Mouse (Mus musculus): ENCODE data around the gene Cdh23. TPM values are rescaled to one million over a fixed set of nuclear protein-coding genes. Genes with fewer than 3 reads are reported as not detected.

Gene Cdh23
- polyA plus RNA-seq, 1 experiment from 2014 or later = 0.57 TPM

GRCm38 (mm10) chr10:60670166-60670565, 26.1 kb downstream of the Cdh23 start:
- no peak overlapping the region for H3K27ac ChIP-seq (ENCODE audit: low read depth, low read length)
- no peaks in the 10 kb centered on the region for H3K27me3 ChIP-seq (ENCODE audit: control insufficient read depth, insufficient read depth, low read length)
- no peak for ATAC-seq (ENCODE audit: low FRiP score, low TSS enrichment)
- H3K4me2 ChIP-seq (replicated peaks; ENCODE audit: low read depth, low read length) = no peak overlapping the region
- H3K4me3 ChIP-seq (ENCODE audit: low read length) = no peak overlapping the region
- H3K9me3 ChIP-seq (ENCODE audit: control insufficient read depth, low read length) = no peaks in the 10 kb centered on the region
- no peaks in the 10 kb centered on the region for H3K4me1 ChIP-seq (ENCODE audit: control insufficient read depth, insufficient read depth, low read length)
- no peaks in the 10 kb centered on the region for H3K36me3 ChIP-seq (ENCODE audit: control insufficient read depth, insufficient read depth, low read length)
- no peak overlapping the region for H3K9ac ChIP-seq (ENCODE audit: low read depth, low read length)
- WGBS = 47% methylated on average over 8 of the region's 8 CpGs

- no peak overlapping the region for H3K9ac ChIP-seq (ENCODE audit: low read depth, low read length)
- no peak for ATAC-seq (ENCODE audit: low FRiP score, low TSS enrichment)
- H3K9me3 ChIP-seq (ENCODE audit: control insufficient read depth, low read length) = no peaks in the 10 kb centered on the region
- H3K4me2 ChIP-seq (replicated peaks; ENCODE audit: low read depth, low read length) = no peak overlapping the region
- H3K36me3 ChIP-seq (ENCODE audit: control insufficient read depth, insufficient read depth, low read length) = no peaks in the 10 kb centered on the region
- no peaks in the 10 kb centered on the region for H3K4me1 ChIP-seq (ENCODE audit: control insufficient read depth, insufficient read depth, low read length)
- no peak overlapping the region for H3K4me3 ChIP-seq (ENCODE audit: low read length)
- 86% methylated on average over 3 of the region's 3 CpGs for WGBS
- no peak overlapping the region for H3K27ac ChIP-seq (ENCODE audit: low read depth, low read length)
- H3K27me3 ChIP-seq (ENCODE audit: control insufficient read depth, insufficient read depth, low read length) = no peaks in the 10 kb centered on the region
Measured at GRCm38 (mm10) chr10:60668591-60668990, 27.7 kb downstream of the Cdh23 start.

GRCm38 (mm10) chr10:60660986-60661385, 35.3 kb downstream of the Cdh23 start:
- no peak overlapping the region for H3K4me3 ChIP-seq (ENCODE audit: low read length)
- H3K4me2 ChIP-seq (replicated peaks; ENCODE audit: low read depth, low read length) = no peak overlapping the region
- H3K27me3 ChIP-seq (ENCODE audit: control insufficient read depth, insufficient read depth, low read length) = no peaks in the 10 kb centered on the region
- H3K9me3 ChIP-seq (ENCODE audit: control insufficient read depth, low read length) = no peaks in the 10 kb centered on the region
- WGBS = 77% methylated on average over 9 of the region's 9 CpGs
- H3K9ac ChIP-seq (ENCODE audit: low read depth, low read length) = no peak overlapping the region
- no peak for ATAC-seq (ENCODE audit: low FRiP score, low TSS enrichment)
- no peaks in the 10 kb centered on the region for H3K36me3 ChIP-seq (ENCODE audit: control insufficient read depth, insufficient read depth, low read length)
- no peaks in the 10 kb centered on the region for H3K4me1 ChIP-seq (ENCODE audit: control insufficient read depth, insufficient read depth, low read length)
- H3K27ac ChIP-seq (ENCODE audit: low read depth, low read length) = no peak overlapping the region

GRCm38 (mm10) chr10:60659450-60660020, 36.8 kb downstream of the Cdh23 start:
- no peak overlapping the region for H3K27ac ChIP-seq (ENCODE audit: low read depth, low read length)
- H3K4me1 ChIP-seq (ENCODE audit: control insufficient read depth, insufficient read depth, low read length) = no peaks in the 10 kb centered on the region
- H3K4me3 ChIP-seq (ENCODE audit: low read length) = no peak overlapping the region
- H3K36me3 ChIP-seq (ENCODE audit: control insufficient read depth, insufficient read depth, low read length) = no peaks in the 10 kb centered on the region
- H3K9ac ChIP-seq (ENCODE audit: low read depth, low read length) = no peak overlapping the region
- no peaks in the 10 kb centered on the region for H3K9me3 ChIP-seq (ENCODE audit: control insufficient read depth, low read length)
- ATAC-seq (ENCODE audit: low FRiP score, low TSS enrichment) = no peak
- 63% methylated on average over 15 of the region's 15 CpGs for WGBS
- no peak overlapping the region for H3K4me2 ChIP-seq (replicated peaks; ENCODE audit: low read depth, low read length)
- no peaks in the 10 kb centered on the region for H3K27me3 ChIP-seq (ENCODE audit: control insufficient read depth, insufficient read depth, low read length)

GRCm38 (mm10) chr10:60658176-60658575, 38.1 kb downstream of the Cdh23 start:
- no peaks in the 10 kb centered on the region for H3K36me3 ChIP-seq (ENCODE audit: control insufficient read depth, insufficient read depth, low read length)
- 88% methylated on average over 10 of the region's 10 CpGs for WGBS
- no peak for ATAC-seq (ENCODE audit: low FRiP score, low TSS enrichment)
- H3K4me3 ChIP-seq (ENCODE audit: low read length) = no peak overlapping the region
- H3K4me2 ChIP-seq (replicated peaks; ENCODE audit: low read depth, low read length) = no peak overlapping the region
- H3K27ac ChIP-seq (ENCODE audit: low read depth, low read length) = no peak overlapping the region
- no peaks in the 10 kb centered on the region for H3K4me1 ChIP-seq (ENCODE audit: control insufficient read depth, insufficient read depth, low read length)
- H3K27me3 ChIP-seq (ENCODE audit: control insufficient read depth, insufficient read depth, low read length) = no peaks in the 10 kb centered on the region
- no peak overlapping the region for H3K9ac ChIP-seq (ENCODE audit: low read depth, low read length)
- H3K9me3 ChIP-seq (ENCODE audit: control insufficient read depth, low read length) = no peaks in the 10 kb centered on the region

- no peaks in the 10 kb centered on the region for H3K4me1 ChIP-seq (ENCODE audit: control insufficient read depth, insufficient read depth, low read length)
- no peak overlapping the region for H3K4me2 ChIP-seq (replicated peaks; ENCODE audit: low read depth, low read length)
- no peak overlapping the region for H3K27ac ChIP-seq (ENCODE audit: low read depth, low read length)
- H3K36me3 ChIP-seq (ENCODE audit: control insufficient read depth, insufficient read depth, low read length) = no peaks in the 10 kb centered on the region
- no peaks in the 10 kb centered on the region for H3K27me3 ChIP-seq (ENCODE audit: control insufficient read depth, insufficient read depth, low read length)
- no peak overlapping the region for H3K9ac ChIP-seq (ENCODE audit: low read depth, low read length)
- no peak for ATAC-seq (ENCODE audit: low FRiP score, low TSS enrichment)
- no peak overlapping the region for H3K4me3 ChIP-seq (ENCODE audit: low read length)
- WGBS = 83% methylated on average over 4 of the region's 4 CpGs
- H3K9me3 ChIP-seq (ENCODE audit: control insufficient read depth, low read length) = no peaks in the 10 kb centered on the region
Measured at GRCm38 (mm10) chr10:60653675-60654074, 42.6 kb downstream of the Cdh23 start.

- no peak for ATAC-seq (ENCODE audit: low FRiP score, low TSS enrichment)
- H3K4me2 ChIP-seq (replicated peaks; ENCODE audit: low read depth, low read length) = no peak overlapping the region
- no peaks in the 10 kb centered on the region for H3K4me1 ChIP-seq (ENCODE audit: control insufficient read depth, insufficient read depth, low read length)
- no peaks in the 10 kb centered on the region for H3K9me3 ChIP-seq (ENCODE audit: control insufficient read depth, low read length)
- H3K36me3 ChIP-seq (ENCODE audit: control insufficient read depth, insufficient read depth, low read length) = no peaks in the 10 kb centered on the region
- H3K27ac ChIP-seq (ENCODE audit: low read depth, low read length) = no peak overlapping the region
- H3K9ac ChIP-seq (ENCODE audit: low read depth, low read length) = no peak overlapping the region
- H3K4me3 ChIP-seq (ENCODE audit: low read length) = no peak overlapping the region
- no peaks in the 10 kb centered on the region for H3K27me3 ChIP-seq (ENCODE audit: control insufficient read depth, insufficient read depth, low read length)
- 90% methylated on average over 10 of the region's 10 CpGs for WGBS
Measured at GRCm38 (mm10) chr10:60653106-60653505, 43.2 kb downstream of the Cdh23 start.

DNA sequence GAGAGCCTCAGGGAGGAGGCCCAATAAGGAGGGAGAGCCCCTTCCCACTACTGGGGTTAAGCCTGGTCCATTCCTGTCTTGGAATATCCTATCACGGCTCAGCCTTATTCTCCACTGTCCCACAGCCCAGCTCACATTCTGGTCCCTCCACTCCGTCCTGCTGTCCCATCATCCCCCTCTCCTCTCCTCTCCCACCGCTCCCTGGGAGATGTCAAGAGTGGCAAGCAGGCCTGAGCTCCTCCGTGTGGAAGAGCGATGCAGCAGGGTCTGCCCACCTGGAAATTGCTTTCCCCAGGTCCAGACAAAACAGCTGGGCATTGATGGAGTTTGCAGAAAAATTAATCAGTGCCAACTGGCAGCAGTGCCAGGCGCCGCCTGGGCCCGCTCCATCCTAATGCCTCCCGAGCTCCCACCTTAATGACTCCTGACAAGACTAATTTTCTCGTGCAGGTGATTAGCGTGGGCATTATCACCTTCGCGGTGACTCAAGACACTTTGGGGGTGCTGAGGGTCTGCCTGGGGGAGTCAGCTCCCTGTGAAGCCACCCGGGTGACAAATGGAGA, 52.1 kb downstream of the Cdh23 start:
- H3K36me3 ChIP-seq (ENCODE audit: control insufficient read depth, insufficient read depth, low read length) = no peaks in the 10 kb centered on the region
- H3K9ac ChIP-seq (ENCODE audit: low read depth, low read length) = no peak overlapping the region
- whole genome bisulfite sequencing = 78% methylated on average over 14 of the region's 14 CpGs
- no peaks in the 10 kb centered on the region for H3K27me3 ChIP-seq (ENCODE audit: control insufficient read depth, insufficient read depth, low read length)
- H3K4me1 ChIP-seq (ENCODE audit: control insufficient read depth, insufficient read depth, low read length) = no peaks in the 10 kb centered on the region
- H3K9me3 ChIP-seq (ENCODE audit: control insufficient read depth, low read length) = no peaks in the 10 kb centered on the region
- H3K4me2 ChIP-seq (replicated peaks; ENCODE audit: low read depth, low read length) = no peak overlapping the region
- H3K27ac ChIP-seq (ENCODE audit: low read depth, low read length) = no peak overlapping the region
- ATAC-seq (ENCODE audit: low FRiP score, low TSS enrichment) = no peak
- H3K4me3 ChIP-seq (ENCODE audit: low read length) = no peak overlapping the region

- ATAC-seq (ENCODE audit: low FRiP score, low TSS enrichment) = no peak
- H3K9me3 ChIP-seq (ENCODE audit: control insufficient read depth, low read length) = no peaks in the 10 kb centered on the region
- H3K4me3 ChIP-seq (ENCODE audit: low read length) = no peak overlapping the region
- no peak overlapping the region for H3K9ac ChIP-seq (ENCODE audit: low read depth, low read length)
- H3K27me3 ChIP-seq (ENCODE audit: control insufficient read depth, insufficient read depth, low read length) = no peaks in the 10 kb centered on the region
- WGBS = 33% methylated on average over 9 of the region's 9 CpGs
- 0 out of 2 replicates have a peak, but pooled peaks cover 5% of the 10 kb centered on the region for H3K4me1 ChIP-seq (ENCODE audit: control insufficient read depth, insufficient read depth, low read length)
- no peak overlapping the region for H3K27ac ChIP-seq (ENCODE audit: low read depth, low read length)
- H3K4me2 ChIP-seq (replicated peaks; ENCODE audit: low read depth, low read length) = no peak overlapping the region
- H3K36me3 ChIP-seq (ENCODE audit: control insufficient read depth, insufficient read depth, low read length) = no peaks in the 10 kb centered on the region
Measured at GRCm38 (mm10) chr10:60639291-60639690, 57.0 kb downstream of the Cdh23 start.
